Mouse (Mus musculus) cerebellum, postnatal 14 days (tissue): Measurements from ENCODE around the gene Hdac4.

Experiments
- DNase-seq, 2 experiments: peaks; one replicate each; pipeline ENCODE4 v3.0.0; 2021; ENCODE audit warnings: mixed read lengths in 2 of 2

Gene Hdac4

DNA sequence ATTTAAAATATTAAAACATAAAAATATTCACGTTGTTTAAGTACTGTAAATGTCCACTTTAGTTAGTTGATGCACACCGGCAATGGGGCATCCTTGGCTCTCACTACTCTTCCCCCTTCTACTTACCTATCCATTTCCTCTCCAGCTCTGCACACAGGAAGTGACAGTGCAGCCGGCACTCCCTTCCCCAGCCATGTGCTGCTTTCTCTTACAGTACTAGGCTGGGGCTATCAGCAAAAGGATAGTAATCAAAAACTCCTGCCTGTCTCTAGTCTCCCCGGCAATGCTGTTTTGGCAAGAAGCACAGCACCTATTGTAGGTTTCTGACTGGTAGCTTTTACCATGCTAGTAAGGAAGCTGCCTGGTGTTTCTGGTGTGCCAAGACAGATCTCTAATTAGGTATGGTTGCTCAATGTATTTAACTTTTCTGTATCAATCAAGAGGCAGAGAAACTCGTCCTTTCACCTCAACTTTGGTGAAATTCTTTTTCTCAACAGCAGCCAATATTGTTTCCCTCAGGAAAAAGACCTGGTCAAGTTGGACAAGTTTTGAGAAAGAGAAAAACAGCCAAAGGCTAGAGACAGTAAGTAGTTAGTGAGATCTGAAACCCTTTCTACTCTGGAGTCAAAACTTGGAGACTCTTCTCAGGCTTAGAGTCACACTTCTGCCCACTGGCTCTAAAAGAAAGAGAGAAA, 136.6 kb downstream of the Hdac4 start:
- DNase-seq = no peak

DNA sequence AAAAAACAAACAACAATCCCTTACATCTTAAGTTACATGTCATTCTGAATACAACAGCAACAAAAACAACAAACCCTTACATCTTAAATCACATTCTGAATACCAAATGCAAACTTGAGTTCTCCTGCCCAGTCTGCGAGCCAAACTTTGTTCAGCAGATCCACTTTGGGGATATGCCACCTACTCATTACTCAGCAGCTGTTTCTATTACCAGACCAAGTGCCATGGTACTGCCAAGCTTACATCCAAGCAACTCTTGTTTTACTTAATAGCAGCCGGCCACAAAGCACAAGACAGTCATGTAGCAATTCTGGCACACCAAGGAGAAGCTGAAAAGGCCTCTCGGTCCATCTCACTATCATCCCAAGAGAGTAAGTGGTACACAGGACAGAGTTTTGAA, 138.4 kb downstream of the Hdac4 start:
- DNase-seq = no peak

DNA sequence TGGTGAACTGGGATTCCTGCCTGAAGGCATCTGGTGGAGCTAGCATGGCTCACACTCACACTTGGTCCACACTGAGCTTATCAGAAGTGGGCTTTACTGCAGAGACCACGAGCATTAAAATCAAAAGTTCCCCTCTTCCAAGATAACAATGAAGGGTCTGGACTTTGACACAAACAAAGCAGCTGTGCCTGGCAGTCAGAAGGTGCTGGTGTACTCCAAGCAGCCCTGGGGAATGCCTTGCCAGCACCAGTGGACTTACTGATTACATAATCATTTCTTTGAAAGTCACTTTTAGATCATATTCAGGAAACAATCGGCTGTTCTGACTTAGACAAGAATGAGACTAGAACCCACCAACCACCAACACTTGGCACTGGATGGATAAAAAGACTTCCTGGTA, 140.3 kb downstream of the Hdac4 start:
- DNase-seq = no peak

GRCm38 (mm10) chr1:92052190-92052589, 143.3 kb downstream of the Hdac4 start:
- no peak for DNase-seq

DNA sequence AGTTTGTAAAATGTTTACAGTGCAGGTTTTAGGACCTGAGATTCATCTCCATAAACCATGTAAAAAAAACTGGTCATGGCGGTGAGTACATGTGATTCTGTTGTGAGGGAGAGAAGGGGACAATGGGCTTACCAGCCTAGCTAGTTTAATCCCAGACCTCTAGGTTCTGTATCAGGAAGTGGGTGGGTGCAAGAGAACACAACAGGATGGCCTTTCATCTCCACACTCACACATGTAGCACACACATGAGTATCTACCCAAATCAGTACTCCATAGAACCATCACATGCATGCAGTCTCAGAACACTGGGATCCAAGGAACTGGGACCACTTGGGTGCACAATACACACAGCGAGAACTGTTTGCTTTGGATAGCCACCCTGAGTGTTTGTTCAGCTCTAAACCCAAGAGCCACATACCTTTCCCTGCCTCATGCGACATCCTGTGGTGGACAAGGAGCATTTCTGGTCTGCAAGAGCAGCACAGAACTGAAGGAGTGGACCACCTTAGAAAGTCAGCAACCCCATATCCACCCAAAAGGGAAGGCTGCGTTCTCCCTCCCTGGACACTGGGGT, 143.9 kb downstream of the Hdac4 start:
- DNase-seq = no peak

DNA sequence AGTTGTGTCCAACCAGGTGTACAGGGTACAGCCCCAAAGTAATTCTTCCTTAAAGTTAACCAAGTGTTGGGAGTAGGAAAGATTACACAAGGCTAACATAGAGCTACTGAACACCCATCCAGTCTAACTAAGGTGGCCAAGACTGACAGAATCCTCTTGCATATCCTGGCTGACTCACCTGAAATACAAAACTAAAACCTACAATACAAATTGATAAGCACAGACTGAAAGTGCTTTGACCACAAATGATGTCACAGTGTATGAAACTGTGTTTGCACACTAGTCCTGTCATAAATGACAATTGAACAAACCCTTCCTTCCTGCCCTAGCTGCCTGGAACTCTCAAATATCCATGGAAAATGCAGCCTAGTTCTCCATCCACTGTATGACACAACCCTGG, 144.5 kb downstream of the Hdac4 start:
- no peak for DNase-seq

- no peak for DNase-seq
Measured at GRCm38 (mm10) chr1:92050566-92050965, 144.9 kb downstream of the Hdac4 start.

DNA sequence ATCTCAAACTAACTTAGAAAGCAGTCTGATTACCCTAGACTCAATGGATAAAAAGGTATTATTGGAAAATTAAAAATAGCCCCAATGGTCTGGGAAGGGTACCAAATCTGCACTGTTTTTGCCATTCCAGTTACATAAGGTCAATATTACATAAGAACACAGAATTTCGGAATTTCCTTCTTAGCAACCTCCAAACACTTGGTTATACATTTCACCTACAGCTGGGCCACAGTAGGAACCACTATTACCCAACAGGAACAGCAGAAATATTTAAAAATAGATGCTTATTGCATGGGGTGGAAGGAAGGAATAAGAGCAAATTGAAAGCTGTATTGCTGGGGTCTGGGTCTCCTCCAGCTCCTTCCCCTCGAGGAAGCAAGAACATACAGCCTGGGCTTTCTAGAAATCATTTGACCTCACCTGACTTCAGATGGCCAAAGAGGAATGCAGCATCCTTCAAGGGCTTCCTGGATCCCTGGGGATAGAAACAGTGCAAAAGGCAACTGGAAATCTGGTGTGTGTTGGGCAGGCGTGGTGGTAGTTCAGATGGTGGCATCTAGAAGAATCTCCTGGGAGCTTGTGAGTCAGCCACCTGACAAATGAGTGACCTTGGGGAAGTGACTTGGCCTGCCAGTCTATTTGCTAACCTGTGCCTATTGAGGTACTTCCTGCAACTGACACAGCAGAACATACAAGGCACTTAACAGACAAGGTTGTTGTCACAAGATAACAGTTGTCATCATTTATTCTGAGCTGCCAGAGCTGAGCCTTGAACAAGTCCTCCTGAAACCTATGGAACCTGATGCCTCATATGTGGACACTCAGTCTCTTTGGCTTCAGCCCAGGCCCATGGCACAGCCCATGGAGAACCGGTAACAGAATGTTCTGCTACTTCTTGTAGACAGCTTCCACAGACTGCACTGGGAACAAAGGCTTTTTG, 146.8 kb downstream of the Hdac4 start:
- DNase-seq = no peak

GRCm38 (mm10) chr1:92045671-92046070, 149.8 kb downstream of the Hdac4 start:
- no peak for DNase-seq

GRCm38 (mm10) chr1:92044868-92045267, 150.6 kb downstream of the Hdac4 start:
- peak; percentile 37 to 40 for DNase-seq

DNA sequence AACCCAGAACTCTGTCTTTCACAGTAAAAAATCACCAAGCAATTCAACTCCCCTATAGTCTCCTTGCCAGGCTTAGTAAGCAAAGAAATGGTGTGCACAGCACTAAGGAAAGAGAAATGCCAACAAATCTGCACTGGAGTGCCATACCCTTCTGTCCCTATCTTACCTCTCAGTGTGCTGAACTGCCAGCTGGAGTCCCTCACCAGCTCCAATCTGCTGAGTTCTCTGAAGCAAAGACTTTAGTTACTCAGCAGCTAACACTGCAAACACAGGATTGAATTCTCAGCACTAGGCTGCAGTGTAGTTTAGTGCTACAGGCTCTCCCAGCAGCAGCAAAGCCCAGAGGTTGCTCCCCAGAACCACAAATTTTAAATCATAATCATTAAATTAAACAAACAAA, 151.5 kb downstream of the Hdac4 start:
- DNase-seq = peak; percentile 32 to 47

GRCm38 (mm10) chr1:92042126-92042525, 153.4 kb downstream of the Hdac4 start:
- no peak for DNase-seq

- no peak for DNase-seq
Measured at GRCm38 (mm10) chr1:92041290-92041689, 154.2 kb downstream of the Hdac4 start.

DNA sequence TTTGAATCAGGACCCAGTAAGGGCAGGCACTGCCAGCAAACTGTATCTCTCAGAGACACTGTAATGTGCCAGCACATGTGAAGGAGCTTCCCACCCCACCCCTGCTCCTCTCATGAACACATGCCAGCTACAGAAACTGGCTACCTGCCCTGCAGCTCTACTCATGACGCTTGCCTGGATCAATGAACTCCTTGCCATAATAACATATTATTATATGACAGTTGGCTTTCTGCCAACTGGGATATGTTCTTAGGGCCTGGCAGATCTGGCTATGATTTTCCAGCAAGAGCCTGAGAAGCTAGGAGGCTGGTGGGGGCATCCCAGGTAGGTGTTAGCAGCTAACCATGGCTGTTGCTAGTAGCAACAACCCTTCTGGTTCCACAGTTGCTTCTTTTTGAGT, 156.8 kb downstream of the Hdac4 start:
- peak; percentile 76 to 82 for DNase-seq

DNA sequence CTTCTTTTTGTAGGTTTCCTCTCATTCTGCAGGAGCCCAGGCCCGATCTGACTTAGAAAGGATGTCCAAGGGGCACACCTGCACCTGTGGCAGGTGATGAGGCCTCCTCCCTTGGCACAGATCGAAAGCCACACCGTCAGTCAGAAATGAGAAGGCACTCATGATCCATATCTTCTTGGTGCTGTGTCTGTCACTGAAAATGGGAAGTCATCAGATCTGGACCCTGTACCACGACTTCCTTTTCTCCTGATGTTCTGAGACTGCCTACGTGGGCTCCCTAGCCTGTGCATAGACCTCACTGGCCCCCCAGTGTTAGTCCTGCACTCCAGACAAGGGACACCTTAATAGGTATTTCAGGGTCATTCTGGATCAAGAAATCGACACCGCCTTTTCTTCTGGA, 158.5 kb downstream of the Hdac4 start:
- DNase-seq = no peak

DNA sequence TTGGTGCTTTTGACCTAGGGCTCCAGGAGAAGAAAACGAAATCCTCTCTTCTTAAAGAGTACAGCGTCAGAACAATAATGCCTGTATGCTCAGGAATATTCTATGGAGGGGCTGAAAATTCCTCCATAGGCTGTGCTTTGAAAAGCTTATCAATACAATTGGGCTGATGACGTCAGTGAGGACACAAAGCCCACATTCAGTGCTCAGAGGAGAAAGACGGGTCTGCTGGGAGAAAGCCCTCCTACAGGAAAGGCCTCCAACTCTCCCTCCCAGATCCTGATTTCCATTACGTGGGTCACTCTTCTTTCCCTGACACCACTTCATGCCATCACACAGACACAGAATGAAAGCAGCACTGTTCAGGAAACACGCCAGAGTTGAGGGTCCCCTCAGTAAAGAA, 159.7 kb downstream of the Hdac4 start:
- DNase-seq = no peak

DNA sequence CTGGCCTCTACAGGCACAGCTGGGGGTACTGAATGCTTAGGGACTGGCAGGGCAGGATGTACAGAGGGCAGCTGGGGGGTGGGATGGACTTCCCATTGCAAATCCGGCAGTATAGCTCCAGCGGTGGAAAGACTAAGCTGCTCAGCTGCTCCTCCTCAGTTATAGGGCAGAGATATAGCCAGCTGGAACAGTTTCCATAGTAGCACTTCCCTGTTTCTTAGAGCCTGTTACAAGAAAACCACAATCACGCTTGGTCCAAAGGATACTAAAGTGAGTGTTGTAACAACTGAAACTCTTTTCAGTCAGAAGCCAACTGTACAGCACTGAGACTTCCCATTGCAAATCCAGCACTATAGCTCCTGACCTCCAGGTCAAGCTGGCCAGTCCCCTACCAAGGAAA, 161.3 kb downstream of the Hdac4 start:
- no peak for DNase-seq

- DNase-seq = no peak
Measured at GRCm38 (mm10) chr1:92033463-92033862, 162.0 kb downstream of the Hdac4 start.

- no peak for DNase-seq
Measured at GRCm38 (mm10) chr1:92030541-92030940, 165.0 kb downstream of the Hdac4 start.

DNA sequence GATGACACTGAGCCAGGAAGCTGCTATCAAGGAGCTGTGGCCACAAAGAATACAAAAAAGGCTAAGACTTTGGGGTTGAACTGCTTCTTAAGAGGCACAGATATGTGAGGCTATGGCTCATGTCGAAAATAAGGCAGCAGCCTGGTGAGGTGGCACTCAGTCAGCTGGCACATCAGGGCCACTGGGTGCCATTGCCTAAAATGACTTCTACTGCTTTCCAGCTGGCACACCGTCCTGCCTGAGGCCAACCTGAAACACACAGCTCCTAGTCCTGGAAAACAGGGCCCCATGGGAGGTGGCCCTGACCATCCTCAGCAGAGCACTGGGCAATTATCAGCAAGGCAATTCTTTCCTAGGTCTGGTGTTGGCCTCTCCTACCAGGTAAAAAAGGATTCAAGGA, 167.3 kb downstream of the Hdac4 start:
- DNase-seq = no peak

DNA sequence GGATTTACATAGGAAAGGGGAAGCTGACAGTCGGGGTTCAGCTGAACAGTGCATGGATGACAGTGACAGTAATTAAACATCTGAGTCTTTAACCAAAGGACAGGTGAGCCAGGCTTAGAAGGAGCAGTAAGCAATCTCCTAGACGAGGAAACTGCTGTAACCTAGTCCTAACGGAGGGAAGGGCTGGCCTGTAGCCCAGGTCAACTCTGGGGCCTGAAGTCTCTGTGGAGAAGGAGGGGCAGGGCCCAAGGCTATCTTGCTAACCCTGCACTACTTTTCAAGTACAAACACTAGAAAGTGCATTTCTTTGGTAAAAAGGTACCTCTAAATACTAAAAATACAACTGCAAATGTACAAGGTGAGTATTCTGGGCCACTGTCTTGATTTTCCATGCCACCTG, 169.1 kb downstream of the Hdac4 start:
- DNase-seq = no peak

GRCm38 (mm10) chr1:92023906-92024305, 171.6 kb downstream of the Hdac4 start:
- DNase-seq = no peak

- peak; percentile 64 to 65 for DNase-seq
Measured at GRCm38 (mm10) chr1:92022009-92022408, 173.5 kb downstream of the Hdac4 start.
